Mouse (Mus musculus) left cerebral cortex, adult 2 months (tissue): Measurements from ENCODE around the gene Ablim1. TPM values are rescaled to one million over a fixed set of nuclear protein-coding genes. Genes with fewer than 3 reads are reported as not detected.

Experiments
- DNase-seq, 2 experiments: peaks; one replicate each; pipeline ENCODE4 v3.0.0; 2021 to 2022; ENCODE audit warnings: low spot score in 2 of 2, mixed read lengths in 1 of 2; ENCODE audit errors: extremely low spot score in 1 of 2
- H3K27ac ChIP-seq: fragments of 200-600 bp; 2 replicates; pipeline ENCODE4 v1.8.1; 2022
- H3K4me3 ChIP-seq: fragments of 200-600 bp; 2 replicates; pipeline ENCODE4 v1.8.1; 2022
- CTCF ChIP-seq: fragments of 200-600 bp; IDR thresholded peaks from 2 replicates; pipeline ENCODE4 v1.8.1; 2022; ENCODE audit warnings: antibody characterized with exemption, mild to moderate bottlenecking, moderate library complexity
- intact Hi-C: fragments of 180-260 bp; cut with DNase I; formaldehyde crosslinking; loops from one replicate; pipeline ENCODE4 v1.15.1; 2025
- total RNA-seq, 2 experiments: library from RNA; stranded (reverse); gene quantifications; 2 replicates each; pipeline ENCODE4 v1.2.3; 2021

The Ablim1 gene
- total RNA-seq, 2 experiments from 2014 or later: 118 to 124 TPM

DNA sequence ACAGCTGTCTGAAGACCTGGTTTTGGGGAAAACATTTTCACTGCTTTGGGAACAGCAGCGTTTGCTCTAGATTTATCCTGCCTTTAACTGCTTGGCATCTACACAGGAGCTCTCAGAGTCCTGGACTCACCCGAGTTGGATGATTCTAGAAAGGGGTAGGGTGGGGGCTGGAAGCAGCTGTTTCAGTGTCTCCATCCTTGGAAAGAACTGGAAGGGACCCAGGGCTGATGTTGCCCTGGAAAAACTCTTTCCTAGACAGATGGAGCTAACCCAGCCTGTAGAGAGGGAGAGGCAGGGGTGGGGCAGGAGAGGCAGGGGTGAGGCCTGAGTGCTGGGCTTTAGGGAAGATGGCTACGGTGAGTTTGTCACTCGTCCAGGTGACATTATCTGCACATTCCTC is 330.5 kb downstream of the Ablim1 start:
- DNase-seq: no peak
- intact Hi-C loops: no loop called here
- Histone ChIP-seq H3K4me3 (no peak overlapping the region), H3K27ac (no peak overlapping the region)
- TF ChIP-seq CTCF: no peak

DNA sequence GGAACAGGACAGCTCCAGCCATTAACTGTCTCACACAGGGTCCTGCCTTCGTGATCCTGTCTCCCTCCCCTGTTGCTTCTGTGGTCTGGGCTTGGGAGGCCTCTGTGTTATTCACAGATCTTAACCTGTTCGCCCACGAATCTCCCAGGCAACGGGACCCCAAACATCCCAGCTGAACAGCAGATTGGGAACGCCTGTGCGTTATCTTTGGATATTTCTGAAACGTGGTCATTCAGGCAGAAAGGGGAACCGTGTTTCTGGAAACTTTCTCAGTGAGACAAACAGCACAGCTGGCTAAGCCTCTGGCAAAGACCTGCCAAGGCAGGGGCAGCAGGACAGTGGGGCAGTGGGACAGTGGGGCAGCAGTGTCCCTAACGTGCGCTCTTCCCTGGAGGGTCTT is 331.0 kb downstream of the Ablim1 start:
- Histone ChIP-seq H3K4me3 (no peak overlapping the region), H3K27ac (no peak overlapping the region)
- no peak for DNase-seq
- intact Hi-C loops: no loop called here
- TF ChIP-seq CTCF: no peak

Other genes with a start within 250 kb of the Ablim1 start
- 10 to 100 TPM; 24.2 to 27.1 TPM for gene Fam160b1, start 45.8 kb upstream of the Ablim1 start, total RNA-seq
- 10 to 100 TPM; 14.3 to 18.9 TPM for gene Trub1, start 138.0 kb upstream of the Ablim1 start, total RNA-seq